Mouse (Mus musculus): ENCODE measurements around the gene Uhrf1.

Uhrf1 gene

DNA sequence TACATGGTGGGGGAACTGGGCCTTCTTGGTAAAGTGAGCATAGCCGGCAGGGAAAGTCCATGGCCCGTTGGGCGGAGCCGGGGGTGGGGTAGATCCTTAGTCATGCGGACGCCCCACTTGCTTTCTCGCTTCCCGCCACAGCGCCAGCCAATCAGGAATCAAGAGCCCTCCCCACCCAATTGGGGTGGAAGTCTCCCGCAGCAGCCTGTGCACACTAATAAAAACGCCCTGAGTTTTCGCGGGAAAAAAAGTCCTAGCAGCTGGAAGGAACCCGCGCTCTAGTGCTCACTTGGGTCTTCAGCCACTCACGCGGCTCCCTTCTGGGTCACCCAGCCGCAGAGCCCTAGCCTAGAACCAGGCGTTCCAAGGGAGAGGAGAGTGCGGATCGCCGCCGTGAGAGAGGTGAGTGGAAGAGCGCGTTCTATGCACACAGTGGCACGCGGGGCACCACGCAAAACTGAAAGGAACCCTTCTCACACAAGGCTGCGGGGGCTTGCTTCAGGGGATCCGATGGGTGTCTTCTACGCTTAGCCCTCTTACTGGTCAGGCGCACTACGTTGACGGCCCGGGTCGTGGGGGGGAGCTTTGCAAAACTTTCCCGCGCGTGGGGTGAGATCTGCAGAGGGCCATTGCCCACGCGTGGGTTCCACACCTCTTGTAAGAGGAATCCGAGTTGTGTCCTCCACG, at the start of gene Uhrf1:
Gene Uhrf1, plus strand, starts transcription at position 162 of the 687 bp plus-strand sequence.
- in situ Hi-C loops (cut with MboI; ENCODE audit: unreplicated experiment in 2 of 2), result no loop called here

- in situ Hi-C loops (cut with MboI; ENCODE audit: unreplicated experiment in 2 of 2), result loop anchor here (5.0 to 10.0 kb wide), 3 partner anchors 122 to 550 kb away; partner anchors contain the start of gene Yju2 (in 1 of the 2)
Measured at GRCm38 (mm10) chr17:56254695-56255094, 48.4 kb upstream of the Uhrf1 start.

DNA sequence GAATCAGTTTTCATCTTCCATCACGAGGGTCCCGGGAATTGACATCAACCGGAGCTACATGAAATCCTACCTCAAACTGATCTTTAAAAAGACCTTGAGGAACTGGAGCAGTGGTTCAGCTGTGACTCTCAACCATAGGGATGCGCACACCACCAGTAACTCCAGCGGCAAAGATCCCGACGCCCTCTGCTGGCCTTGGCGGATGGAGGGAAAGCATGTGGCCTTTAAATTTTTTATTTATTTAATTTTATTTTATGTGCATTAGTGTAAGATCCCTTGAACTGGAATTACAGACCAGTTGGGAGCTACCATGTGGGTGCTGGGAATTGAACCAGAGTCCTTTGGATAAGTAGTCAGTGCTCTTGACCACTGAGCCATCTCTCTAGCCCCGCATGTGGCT, 47.7 kb upstream of the Uhrf1 start:
- in situ Hi-C loops (cut with MboI; ENCODE audit: unreplicated experiment in 2 of 2), result loop anchor here in 1 of 2 experiments (5.0 to 10.0 kb wide), 3 partner anchors 123 to 551 kb away; partner anchors contain the start of gene Yju2

DNA sequence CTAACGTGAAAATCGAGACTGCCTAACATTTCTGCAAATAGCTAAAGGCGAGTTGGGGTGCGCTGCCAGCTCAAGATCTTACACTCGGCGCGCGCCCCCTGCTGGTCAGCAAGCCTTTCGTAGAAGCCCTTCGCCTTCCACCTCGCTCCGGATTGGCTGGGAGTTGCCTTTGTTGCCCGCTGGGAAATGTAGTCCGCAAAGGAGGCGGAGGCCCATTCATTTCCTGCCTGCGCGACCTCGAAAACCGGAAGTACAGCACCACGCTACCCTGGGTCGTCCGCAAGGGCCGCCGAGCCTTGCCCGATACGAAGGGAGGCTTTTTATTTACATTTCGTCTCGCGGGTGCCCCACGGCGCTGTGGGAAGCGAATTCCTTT, 47.3 kb upstream of the Uhrf1 start:
- in situ Hi-C loops (cut with MboI; ENCODE audit: unreplicated experiment in 2 of 2), result loop anchor here in 1 of 2 experiments (5.0 to 10.0 kb wide), 3 partner anchors 124 to 551 kb away; partner anchors contain the start of gene Yju2

GRCm38 (mm10) chr17:56256239-56256881, 46.8 kb upstream of the Uhrf1 start, which contains the start of gene Fem1a:
TSS of gene Fem1a (plus strand) at chr17:56256810.
- in situ Hi-C loops (cut with MboI; ENCODE audit: unreplicated experiment in 2 of 2), result loop anchor here in 1 of 2 experiments (5.0 to 10.0 kb wide), 3 partner anchors 124 to 552 kb away; partner anchors contain the start of gene Yju2

GRCm38 (mm10) chr17:56257181-56257894, 45.8 kb upstream of the Uhrf1 start:
- in situ Hi-C loops (cut with MboI; ENCODE audit: unreplicated experiment in 2 of 2), result loop anchor here in 1 of 2 experiments (5.0 to 10.0 kb wide), 3 partner anchors 125 to 553 kb away; partner anchors contain the start of gene Yju2

DNA sequence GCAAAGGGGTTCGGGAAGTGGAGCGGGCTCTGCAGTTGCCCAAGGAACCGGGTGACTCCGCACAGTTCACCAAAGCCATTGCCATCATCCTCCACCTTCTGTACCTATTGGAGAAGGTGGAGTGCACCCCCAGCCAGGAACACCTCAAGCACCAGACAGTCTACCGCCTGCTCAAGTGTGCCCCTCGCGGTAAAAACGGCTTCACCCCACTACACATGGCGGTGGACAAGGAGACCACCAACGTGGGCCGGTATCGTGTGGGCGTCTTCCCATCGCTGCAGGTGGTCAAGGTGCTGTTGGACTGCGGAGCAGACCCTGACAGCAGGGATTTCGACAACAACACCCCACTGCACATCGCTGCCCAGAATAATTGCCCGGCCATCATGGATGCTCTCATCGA, 44.9 kb upstream of the Uhrf1 start:
- in situ Hi-C loops (cut with MboI; ENCODE audit: unreplicated experiment in 2 of 2), result loop anchor here in 1 of 2 experiments (5.0 to 10.0 kb wide), 3 partner anchors 126 to 553 kb away; partner anchors contain the start of gene Yju2

DNA sequence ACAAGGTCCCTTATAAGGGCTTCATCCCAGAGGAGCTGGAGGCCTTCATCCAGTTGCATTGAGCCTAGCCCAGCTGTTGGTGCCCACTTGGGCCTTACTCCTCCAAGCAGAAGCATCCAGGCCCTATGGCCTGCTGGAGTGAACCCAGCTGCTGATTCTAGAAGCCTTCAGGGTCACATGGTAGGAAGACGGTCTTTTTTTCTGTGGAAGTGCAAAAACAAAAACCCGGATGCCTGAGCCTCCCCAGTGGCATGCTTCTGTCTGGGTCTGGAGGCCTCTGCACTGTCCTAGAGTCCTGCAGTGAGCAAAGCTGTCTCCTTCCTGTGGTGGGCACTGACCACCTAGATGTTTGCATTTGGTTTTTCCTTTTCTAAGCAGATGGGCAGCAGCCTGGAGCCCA, 44.3 kb upstream of the Uhrf1 start:
- in situ Hi-C loops (cut with MboI; ENCODE audit: unreplicated experiment in 2 of 2), result loop anchor here in 1 of 2 experiments (5.0 to 10.0 kb wide), 3 partner anchors 127 to 554 kb away; partner anchors contain the start of gene Yju2

GRCm38 (mm10) chr17:56259301-56260037, 43.7 kb upstream of the Uhrf1 start:
- in situ Hi-C loops (cut with MboI; ENCODE audit: unreplicated experiment in 2 of 2), result loop anchor here in 1 of 2 experiments (5.0 to 10.0 kb wide), 3 partner anchors 127 to 555 kb away; partner anchors contain the start of gene Yju2

DNA sequence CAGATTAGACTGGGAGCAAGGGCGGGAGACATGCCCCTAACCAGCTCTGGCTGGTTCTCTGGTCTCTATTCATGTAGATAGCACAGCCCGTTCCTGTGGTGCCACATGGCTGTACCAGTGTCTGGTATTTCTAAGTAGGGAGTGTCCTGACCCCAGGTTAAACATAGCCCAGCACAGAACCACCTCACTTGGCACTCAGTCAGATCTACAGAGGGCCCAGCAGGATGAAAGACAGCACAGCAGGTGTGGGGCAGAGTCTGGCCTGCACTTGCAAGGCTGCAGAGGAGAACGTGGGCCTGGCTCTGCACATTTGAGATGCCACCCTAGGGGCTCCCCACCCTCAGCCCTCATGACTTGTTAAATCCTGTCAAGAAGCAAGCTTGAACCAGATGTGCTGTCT, 42.0 kb upstream of the Uhrf1 start:
- in situ Hi-C loops (cut with MboI; ENCODE audit: unreplicated experiment in 2 of 2), result no loop called here

GRCm38 (mm10) chr17:56262645-56263094, 40.5 kb upstream of the Uhrf1 start:
- in situ Hi-C loops (cut with MboI; ENCODE audit: unreplicated experiment in 2 of 2), result no loop called here

GRCm38 (mm10) chr17:56264020-56264419, 39.1 kb upstream of the Uhrf1 start:
- in situ Hi-C loops (cut with MboI; ENCODE audit: unreplicated experiment in 2 of 2), result no loop called here

DNA sequence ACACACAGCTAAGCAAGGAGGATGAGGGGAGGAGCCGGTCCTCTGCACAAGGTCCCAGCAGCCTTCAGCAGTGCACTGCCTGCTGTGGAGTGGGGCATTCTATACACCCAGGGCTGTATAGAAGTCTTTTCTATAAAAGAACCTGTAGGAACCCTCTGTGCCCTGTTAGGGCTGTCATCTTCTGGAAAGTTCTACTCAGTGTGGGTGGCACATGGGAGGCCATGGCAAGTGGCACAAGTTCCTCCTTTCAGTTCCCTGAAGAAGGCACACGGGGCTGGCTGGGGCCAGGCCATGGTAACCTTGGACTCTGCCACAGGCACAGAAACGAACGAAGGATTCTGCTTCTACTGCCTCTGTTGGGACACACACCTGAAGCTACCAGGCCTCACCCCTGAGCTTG, 38.1 kb upstream of the Uhrf1 start:
- in situ Hi-C loops (cut with MboI; ENCODE audit: unreplicated experiment in 2 of 2), result loop anchor here in 1 of 2 experiments (5.0 kb wide), 1 partner anchor 82 kb away; no protein-coding TSS in a partner anchor

DNA sequence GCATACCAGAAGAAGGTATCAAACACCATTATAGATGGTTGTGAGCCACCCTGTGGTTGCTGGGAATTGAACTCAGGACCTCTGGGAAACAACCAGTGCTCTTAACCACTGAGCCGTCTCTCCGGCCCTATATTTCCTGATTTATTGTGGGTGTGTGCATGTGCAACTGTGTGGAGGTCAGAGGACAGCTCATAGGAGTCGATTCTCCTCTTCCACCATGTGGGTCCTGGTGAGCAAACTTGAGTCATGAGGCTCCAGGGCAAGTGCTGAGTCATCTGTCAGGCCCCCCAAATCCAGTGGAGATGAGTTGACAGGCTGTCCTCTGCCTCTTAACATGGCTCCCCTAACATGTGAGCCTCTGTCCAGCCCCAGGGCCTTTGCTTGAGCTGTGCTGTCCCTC, 37.3 kb upstream of the Uhrf1 start:
- in situ Hi-C loops (cut with MboI; ENCODE audit: unreplicated experiment in 2 of 2), result loop anchor here in 1 of 2 experiments (5.0 kb wide), 1 partner anchor 81 kb away; no protein-coding TSS in a partner anchor

GRCm38 (mm10) chr17:56266271-56266670, 36.9 kb upstream of the Uhrf1 start:
- in situ Hi-C loops (cut with MboI; ENCODE audit: unreplicated experiment in 2 of 2), result loop anchor here in 1 of 2 experiments (5.0 kb wide), 1 partner anchor 81 kb away; no protein-coding TSS in a partner anchor

GRCm38 (mm10) chr17:56269153-56269630, 33.9 kb upstream of the Uhrf1 start:
- in situ Hi-C loops (cut with MboI; ENCODE audit: unreplicated experiment in 2 of 2), result loop anchor here in 1 of 2 experiments (5.0 kb wide), 1 partner anchor 78 kb away; no protein-coding TSS in a partner anchor

DNA sequence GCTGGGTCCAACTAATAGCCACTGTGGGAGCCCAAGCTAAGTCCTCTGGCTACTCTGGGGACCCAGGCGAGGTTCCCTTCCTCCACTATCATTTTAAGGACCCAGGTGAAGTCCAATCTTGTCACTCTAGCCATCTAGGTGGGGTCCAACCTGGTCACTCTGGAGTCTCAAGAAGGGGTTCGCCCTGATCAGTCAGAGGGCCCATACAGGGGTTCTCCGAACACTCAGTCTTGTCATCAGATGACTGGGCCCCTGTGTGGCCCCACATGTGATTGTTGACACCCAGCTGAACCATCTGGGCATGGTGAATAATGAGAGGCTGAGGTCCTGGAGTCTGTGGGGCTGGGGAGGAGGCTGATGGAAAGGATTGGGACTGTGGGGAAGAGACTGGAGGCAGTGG, 33.4 kb upstream of the Uhrf1 start:
- in situ Hi-C loops (cut with MboI; ENCODE audit: unreplicated experiment in 2 of 2), result loop anchor here in 1 of 2 experiments (5.0 kb wide), 1 partner anchor 78 kb away; no protein-coding TSS in a partner anchor

- in situ Hi-C loops (cut with MboI; ENCODE audit: unreplicated experiment in 2 of 2), result no loop called here
Measured at GRCm38 (mm10) chr17:56271609-56272253, 31.4 kb upstream of the Uhrf1 start.

- in situ Hi-C loops (cut with MboI; ENCODE audit: unreplicated experiment in 2 of 2), result no loop called here
Measured at GRCm38 (mm10) chr17:56272644-56273043, 30.5 kb upstream of the Uhrf1 start.

All from v-Abl transformed pro-B cells (cell line).